Mouse (Mus musculus) megakaryocyte, adult 5-6 weeks (primary cell): ENCODE measurements around the gene Clip3. TPM values are rescaled to one million over a fixed set of nuclear protein-coding genes. Genes with fewer than 3 reads are reported as not detected.

Experiments used
- ATAC-seq: 2 replicates; pipeline ENCODE4 v1.8.0; 2016; ENCODE audit warnings: mild to moderate bottlenecking, inconsistent platforms; ENCODE audit not compliant: poor library complexity, severe bottlenecking
- total RNA-seq, 2 experiments: library from RNA; stranded (forward) in 1 of 2; stranded (reverse) in 1 of 2; fragments of 153-499, 151-499 nt in 1 of 2; fragments of 221-1000, 200-1000 nt in 1 of 2; gene quantifications; 2 replicates each; pipeline versions ENCODE4 v1.2.3 to v1.2.4; 2015 to 2017

Clip3 gene
- total RNA-seq, 2 experiments from 2014 or later = 0.04 TPM; not detected in 1

DNA sequence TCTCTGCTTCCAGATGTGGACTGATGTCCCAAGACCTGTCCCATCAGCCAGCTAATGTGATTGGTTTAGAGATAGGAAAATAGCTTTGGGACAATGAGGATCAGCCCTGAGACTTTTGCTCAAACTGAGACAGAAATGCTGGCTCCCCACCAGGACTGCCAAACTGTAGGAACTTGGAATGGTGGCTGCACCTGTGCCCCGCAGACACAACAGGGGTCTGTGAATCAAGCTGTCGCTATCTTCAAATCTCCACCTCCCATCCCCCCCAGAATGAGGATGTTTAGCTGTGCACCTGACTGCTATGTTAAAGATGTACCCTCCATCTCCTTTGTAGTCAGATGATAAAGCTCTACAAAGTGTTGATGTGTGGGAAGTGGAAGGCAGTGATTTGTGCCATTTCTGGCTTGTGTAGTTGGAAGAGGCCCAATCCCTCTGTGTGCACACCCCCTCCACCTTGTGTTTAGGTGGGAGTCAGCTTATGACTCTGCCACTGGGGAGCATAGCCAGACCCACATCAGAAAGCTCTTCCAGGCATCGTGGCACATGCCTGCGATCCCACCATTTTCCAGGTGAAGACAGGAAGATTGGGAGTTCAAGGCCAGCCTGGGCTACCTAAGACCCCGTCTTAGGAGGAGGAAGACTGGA lies 32.9 kb downstream of the Clip3 start:
- ATAC-seq = no peak

DNA sequence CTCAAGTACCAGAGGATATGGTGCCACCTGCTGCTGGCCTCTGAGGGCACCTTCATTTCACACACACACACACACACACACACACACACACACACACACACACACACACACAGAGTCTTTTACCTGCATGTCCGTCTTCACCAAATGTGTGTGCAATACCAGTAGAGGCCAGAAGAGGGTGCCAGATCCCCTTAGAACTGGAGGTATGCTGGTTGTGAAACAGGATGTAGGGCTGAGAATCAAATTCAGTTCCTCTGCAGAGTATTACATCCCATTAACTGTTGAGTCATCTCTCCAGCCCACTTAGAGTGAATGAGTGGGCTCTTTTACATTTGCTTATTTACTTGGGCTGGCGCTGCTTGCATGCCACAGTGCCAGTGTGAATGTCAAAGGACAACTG lies 33.8 kb downstream of the Clip3 start:
- ATAC-seq = peak; percentile 56

DNA sequence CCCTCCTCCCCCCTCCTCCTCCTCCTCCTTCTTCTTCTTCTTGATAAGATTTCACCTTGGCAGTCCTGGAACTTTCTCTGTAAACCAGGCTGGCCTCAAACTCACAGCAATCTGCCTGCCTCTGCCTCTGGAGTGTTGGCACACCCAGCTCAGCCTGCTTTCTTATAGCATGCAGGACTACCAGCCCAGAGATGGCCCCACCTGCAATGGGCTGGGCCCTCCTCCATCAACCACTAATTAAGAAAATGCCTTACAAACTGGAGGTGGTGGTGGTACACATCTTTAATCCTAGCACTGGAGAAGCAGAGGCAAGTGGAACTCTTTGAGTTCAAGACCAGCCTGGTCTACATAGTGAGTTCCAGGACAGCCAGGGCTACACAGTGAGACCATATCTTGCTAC lies 34.9 kb downstream of the Clip3 start:
- no peak for ATAC-seq

DNA sequence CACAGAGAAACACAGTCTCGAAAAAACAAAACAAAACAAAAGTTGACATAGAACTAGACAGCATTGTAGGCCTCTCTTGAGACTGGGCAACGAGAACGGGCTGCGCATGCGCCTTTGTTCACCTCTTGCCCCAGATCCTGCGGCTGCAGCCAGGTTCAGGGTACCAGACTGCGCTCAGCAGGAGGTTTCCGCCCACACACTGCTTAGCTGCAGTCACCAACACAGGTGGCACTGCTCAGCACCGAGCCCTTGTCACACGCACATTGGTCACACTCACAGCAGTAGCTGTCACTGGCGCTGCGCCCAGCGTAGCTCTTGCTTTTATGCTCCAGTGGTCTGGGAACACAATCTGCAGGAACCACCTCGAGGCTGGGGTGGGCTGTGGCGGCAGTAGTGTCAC lies 35.6 kb downstream of the Clip3 start:
- no peak for ATAC-seq

DNA sequence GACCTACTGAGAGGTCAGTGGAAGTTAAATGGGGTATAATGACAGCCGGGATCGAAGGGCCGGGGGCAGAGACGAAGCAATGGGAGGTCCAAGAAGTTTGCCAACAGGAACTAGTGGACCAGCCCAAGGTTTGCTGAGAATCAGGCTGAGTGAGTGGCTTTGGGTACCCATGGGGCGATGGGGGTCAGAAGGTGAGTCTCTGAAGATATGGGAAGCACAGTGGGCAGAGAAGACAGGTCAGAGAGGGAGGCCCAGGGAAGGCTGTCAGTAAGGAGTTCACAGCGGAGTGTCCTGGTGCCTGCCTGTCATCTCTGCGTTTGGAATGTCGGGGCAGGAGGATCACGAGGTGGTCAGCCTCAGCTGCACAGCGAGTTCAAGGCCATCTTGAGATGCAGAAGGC lies 36.9 kb downstream of the Clip3 start:
- ATAC-seq = no peak

DNA sequence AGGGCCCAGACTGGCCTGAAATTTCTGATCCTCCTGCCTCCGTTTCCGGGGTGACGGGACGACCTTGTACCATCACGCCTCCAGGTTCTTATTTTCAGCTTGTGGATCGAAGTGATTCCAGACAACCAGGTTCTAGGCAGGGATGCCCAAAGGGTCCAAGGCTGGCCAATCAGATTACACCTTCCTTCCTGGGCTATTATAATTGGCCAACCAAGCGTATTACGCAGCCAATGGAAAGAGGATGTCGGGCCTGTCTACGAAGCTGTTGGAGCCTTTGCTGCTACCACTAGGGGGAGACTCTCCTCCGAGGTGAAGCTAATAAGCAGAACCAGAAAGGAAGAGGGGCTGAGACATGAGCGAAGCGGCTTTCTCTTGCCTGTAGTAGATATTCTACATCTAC lies 40.4 kb downstream of the Clip3 start:
- peak; percentile 94 for ATAC-seq

DNA sequence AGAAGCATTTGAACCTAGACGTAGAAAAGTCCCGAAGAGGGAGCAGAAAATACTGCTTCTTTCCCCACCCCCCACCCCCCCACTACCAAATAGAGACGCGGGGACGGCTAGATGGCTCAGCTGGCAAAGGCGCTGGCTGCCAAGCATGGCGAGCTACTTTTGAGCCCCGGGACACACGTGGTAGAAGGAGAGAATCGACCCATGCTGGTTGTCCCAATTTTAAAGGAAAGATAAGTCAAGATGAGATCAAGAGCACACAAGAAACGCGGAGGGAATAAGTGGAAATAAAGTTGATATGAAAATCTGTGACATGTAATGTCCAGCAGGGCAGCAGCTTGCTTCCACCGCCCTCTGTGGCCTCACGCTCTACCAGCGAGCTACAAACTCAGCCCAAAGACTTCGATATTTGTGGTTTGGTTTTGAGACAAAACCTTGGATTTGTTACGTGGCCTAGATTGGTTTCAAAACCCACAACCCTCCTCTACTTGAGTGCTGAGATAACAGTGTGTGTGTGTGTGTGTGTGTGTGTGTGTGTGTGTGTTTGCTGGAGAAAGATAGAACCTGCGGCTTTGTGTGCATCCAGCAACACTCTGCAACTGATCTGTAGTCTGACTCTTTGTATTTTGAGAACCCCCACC lies 41.2 kb downstream of the Clip3 start:
- ATAC-seq = no peak

DNA sequence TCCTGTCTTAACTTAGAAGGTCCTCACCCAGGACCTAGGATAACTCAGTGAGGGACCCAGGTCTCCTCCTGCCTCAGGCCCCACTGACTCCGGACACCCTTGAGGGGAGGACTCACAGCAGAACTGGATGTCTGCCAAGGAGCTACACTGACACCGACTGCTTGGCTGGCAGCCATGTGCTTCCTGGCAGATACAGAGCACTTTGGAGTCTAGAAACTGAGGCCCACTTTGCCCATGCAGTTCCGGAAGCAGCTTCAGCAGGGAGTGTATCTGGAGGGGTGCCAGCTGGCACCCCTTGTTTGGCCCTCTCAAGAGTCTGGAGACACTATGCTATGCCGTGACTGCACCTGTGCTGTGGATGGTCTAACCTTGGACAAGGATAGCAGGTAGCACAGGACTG lies 41.9 kb downstream of the Clip3 start:
- ATAC-seq = no peak

DNA sequence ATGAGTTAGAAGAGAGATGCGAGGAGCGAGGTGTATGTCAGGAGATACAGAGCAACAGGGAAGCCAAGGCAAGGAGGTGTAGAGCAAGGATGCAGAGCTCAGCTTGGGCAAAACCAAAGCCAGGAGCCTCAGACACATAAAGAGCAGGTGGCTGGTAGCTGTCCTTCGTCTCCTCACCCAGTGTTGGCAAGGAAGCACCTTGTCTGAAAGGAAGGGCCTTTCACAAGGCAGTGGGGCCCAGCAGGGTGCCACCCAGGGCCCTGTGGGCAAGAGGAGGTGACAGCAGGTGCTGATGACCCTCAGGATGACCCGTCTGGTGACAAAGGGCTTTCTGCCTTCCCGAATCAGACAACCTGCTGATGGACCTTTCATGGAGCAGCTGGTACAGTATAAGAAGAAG lies 43.0 kb downstream of the Clip3 start:
- no peak for ATAC-seq

DNA sequence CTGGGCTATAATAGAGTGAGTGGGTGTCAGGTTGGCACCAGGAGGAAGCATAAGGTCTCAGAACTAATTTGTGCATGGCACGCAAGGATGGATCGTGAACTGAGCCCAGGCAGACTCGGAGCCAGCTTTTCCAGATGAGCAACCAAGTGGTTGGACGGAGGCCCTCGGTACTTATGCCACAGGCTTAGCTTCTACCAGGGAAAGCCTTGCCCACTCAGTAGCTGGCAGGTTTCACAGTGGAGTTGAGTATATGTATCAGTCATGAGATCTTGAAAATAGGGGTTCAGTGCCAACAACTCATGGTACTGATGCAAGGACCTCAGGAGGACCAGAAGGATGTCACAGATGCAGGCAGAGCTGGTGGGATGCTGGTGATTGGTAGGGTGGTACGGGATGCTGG lies 44.2 kb downstream of the Clip3 start:
- ATAC-seq = no peak

DNA sequence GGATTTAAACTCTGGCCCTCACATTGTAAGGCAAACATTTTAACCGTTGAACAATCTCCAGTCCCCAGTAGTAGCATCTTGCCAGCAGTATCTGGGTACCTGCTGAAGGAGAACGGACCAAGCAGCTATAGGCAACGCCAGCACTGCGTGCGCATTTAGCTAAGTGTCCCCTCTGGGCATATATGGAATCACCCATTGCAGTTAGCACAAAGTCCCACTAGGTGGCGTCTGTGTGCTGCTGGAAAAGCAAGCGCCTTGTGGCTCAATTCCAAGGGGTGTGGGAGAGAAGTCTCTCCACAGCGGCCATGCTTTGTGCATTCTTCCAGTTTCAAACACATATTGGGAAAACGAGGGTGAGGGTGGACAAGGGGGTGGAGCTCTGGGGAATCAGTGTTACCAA lies 44.9 kb downstream of the Clip3 start:
- ATAC-seq = peak; percentile 81

DNA sequence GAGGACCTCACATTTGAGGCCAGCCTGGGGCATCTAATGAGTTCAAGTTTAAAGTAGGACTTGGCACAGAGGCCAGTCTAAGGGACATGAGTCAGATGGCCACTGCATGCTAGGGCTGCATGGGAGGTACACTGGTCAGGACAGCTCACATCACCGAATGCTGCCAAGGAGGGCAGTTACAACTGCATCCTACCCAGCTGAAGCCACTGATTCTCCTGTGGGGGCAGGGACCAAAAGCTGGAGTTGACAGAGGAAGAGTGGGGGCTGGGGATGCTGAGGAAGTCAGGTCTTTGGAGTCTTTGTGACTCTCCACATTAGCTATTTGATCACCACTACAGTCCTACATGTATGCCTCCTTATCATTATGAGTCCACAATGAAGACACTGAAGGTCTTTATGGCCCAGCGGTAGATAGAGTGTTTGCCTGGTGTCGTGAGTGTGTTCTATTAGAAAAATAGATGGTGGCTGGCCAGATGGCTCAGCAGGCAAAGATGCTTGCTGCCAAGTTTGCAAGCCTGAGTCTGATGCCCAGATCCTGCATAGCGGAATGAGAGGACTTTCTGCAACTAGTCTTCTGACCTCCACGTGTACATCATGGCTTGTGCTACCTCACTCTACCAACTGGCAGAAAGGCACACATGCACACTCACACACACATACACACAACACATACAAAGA lies 48.0 kb downstream of the Clip3 start:
- ATAC-seq = no peak

DNA sequence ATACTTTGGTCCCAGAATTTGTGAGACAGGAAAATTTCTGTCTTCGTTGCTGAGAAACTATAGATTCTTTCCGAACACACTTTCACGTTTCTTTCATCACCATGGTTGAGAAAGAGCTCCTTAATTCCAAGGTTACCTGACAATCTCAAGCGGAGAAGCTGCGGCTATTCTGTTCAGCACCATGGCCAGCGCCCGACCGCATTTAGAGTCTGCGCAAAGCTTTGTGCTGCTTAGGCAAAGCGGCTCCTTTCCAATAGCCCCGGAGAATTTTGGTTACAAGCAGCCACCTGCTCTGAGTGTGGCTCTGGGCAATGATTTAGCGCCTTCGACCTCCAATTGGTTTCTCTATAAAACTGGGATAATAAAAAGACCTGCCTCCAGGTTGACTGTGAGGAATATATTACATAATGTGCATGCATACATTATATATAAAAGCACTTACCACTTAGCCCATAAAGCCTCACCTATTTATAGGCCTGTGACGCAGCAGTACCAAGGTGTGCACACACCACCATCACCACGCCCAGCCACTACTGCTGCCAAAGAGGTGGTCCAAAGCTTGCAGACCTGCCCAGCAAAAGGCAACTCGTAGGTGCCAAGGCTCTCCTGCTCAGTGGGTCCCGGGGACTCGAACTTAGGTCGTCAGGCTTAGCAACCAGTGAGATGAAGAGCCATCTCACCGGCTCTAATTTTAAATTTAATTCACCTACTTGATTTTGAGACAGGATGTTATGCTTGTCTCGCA lies 55.3 kb downstream of the Clip3 start:
- ATAC-seq = no peak

DNA sequence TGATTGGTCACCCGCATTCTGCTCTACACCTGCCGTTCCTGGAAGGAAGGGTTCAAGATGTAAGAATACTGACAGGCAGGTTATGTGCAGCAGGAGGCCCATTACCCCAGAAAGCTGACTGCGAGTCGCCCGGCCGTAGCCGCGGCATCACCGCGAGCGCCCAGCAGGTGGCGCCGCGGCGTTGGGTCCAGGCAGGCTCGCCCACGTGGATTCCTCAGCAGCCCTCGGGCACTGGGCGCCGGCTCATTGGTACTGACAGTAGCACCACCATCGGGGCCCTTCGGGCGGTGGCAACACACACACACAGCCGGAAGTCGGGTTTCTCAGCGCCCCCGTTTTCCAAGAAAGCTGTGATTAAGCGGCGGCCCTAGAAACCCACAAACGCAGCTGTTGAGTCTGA lies 56.3 kb downstream of the Clip3 start:
- ATAC-seq = peak; percentile 92

DNA sequence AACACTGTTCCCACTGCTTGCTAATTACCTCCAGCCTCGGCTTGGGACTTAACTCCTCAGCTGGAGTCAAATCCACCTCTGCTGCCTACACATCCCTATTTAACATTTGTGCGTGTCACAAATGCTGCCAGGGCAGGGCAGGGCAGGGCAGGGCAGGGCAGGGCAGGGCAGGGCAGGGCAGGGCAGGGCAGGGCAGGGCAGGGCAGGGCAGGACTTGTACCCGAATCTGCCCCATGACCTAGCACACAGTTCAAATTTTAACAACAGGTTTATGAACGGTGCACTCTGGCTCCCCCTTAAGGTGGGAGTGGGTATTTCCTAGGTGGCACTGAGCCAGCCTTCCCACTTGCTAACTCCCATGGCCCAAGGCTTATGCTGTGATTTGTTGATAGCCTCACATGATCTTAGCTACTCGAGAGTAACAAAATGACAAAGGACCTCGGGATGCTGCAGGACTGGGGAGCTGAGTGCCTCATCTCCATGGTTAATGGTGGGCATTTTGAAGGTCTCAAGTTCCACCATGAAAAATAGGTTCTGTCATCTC lies 61.8 kb downstream of the Clip3 start:
- peak; percentile 67 for ATAC-seq

DNA sequence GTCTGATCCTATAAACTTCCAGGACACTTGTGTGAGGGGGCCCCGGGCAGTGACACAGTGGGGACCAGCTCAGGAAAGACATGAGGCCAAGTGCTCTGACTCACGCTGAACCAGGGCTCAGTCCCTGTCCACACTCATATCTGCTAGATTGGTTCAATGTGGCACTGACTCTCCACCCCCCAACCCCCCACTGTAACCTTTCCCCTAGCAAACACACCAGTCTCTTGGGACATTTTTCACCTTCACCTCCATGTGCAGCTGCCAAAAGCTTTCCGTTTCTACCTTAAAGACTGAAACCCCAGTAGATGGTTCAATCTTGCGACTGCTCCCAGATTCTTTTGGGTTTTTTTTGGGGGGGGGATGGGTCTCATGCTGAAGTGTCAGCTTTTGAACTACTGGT lies 62.5 kb downstream of the Clip3 start:
- no peak for ATAC-seq

Other genes with a start within 250 kb of the Clip3 start
- gene Zfp14, start 240.3 kb upstream of the Clip3 start, total RNA-seq (2015) = 1.4 and 2.1 TPM in 2 replicates
- 0.89 and 0.95 TPM in 2 replicates for gene Zfp14, start 240.3 kb upstream of the Clip3 start, total RNA-seq (2017)
- 0.83 and 0.91 TPM in 2 replicates for gene Zfp82, start 218.8 kb upstream of the Clip3 start, total RNA-seq (2015)
- gene Zfp82, start 218.8 kb upstream of the Clip3 start, total RNA-seq (2017) = 3.0 and 3.2 TPM in 2 replicates
- gene Gm26920, start 201.3 kb upstream of the Clip3 start, total RNA-seq (2015) = 1.4 TPM in 1 of 2 replicates, not detected in the other
- not detected in 2 replicates for gene Gm26920, start 201.3 kb upstream of the Clip3 start, total RNA-seq (2017)
- gene Zfp566, start 201.2 kb upstream of the Clip3 start, total RNA-seq (2015) = 2.7 and 3.5 TPM in 2 replicates
- 0.85 and 1.9 TPM in 2 replicates for gene Zfp566, start 201.2 kb upstream of the Clip3 start, total RNA-seq (2017)
- gene Zfp260, start 197.0 kb upstream of the Clip3 start, total RNA-seq (2015) = 26.0 and 29.6 TPM in 2 replicates
- 22.8 and 26.4 TPM in 2 replicates for gene Zfp260, start 197.0 kb upstream of the Clip3 start, total RNA-seq (2017)
- 6.7 and 7.8 TPM in 2 replicates for gene Zfp382, start 169.8 kb upstream of the Clip3 start, total RNA-seq (2015)
- gene Zfp382, start 169.8 kb upstream of the Clip3 start, total RNA-seq (2017) = 14.9 and 15.2 TPM in 2 replicates
- 16.6 and 25.2 TPM in 2 replicates for gene Zfp146, start 122.0 kb upstream of the Clip3 start, total RNA-seq (2015)
- 32.8 and 35.2 TPM in 2 replicates for gene Zfp146, start 122.0 kb upstream of the Clip3 start, total RNA-seq (2017)
- 0.91 and 1.6 TPM in 2 replicates for gene Cox7a1, start 107.6 kb upstream of the Clip3 start, total RNA-seq (2015)
- gene Cox7a1, start 107.6 kb upstream of the Clip3 start, total RNA-seq (2017) = 0.94 and 2.4 TPM in 2 replicates
- 485 and 524 TPM in 2 replicates for gene Capns1, start 92.9 kb upstream of the Clip3 start, total RNA-seq (2015)
- gene Capns1, start 92.9 kb upstream of the Clip3 start, total RNA-seq (2017) = 307 and 314 TPM in 2 replicates
- 46.4 and 51.0 TPM in 2 replicates for gene Polr2i, start 59.8 kb upstream of the Clip3 start, total RNA-seq (2015)
- gene Polr2i, start 59.8 kb upstream of the Clip3 start, total RNA-seq (2017) = 31.5 and 39.1 TPM in 2 replicates
- 84.2 and 92.7 TPM in 2 replicates for gene Tbcb, start 59.5 kb upstream of the Clip3 start, total RNA-seq (2015)
- gene Tbcb, start 59.5 kb upstream of the Clip3 start, total RNA-seq (2017) = 30.2 and 48.2 TPM in 2 replicates
- gene Ovol3, start 56.0 kb upstream of the Clip3 start, total RNA-seq (2015) = 0.55 TPM in 1 of 2 replicates, not detected in the other
- not detected in 2 replicates for gene Ovol3, start 56.0 kb upstream of the Clip3 start, total RNA-seq (2017)
- gene Thap8, start 11.6 kb upstream of the Clip3 start, total RNA-seq (2015) = 0.36 and 0.51 TPM in 2 replicates
- 0.84 and 1.1 TPM in 2 replicates for gene Thap8, start 11.6 kb upstream of the Clip3 start, total RNA-seq (2017)
- gene Wdr62, start 11.3 kb upstream of the Clip3 start, total RNA-seq (2015) = 13.3 and 19.5 TPM in 2 replicates
- 6.8 and 10.5 TPM in 2 replicates for gene Wdr62, start 11.3 kb upstream of the Clip3 start, total RNA-seq (2017)
- gene Alkbh6, start 17.0 kb downstream of the Clip3 start, total RNA-seq (2015) = 18.2 and 24.2 TPM in 2 replicates
- gene Alkbh6, start 17.0 kb downstream of the Clip3 start, total RNA-seq (2017) = 19.0 and 22.3 TPM in 2 replicates
- gene Syne4, start 23.1 kb downstream of the Clip3 start, total RNA-seq (2015) = 0.58 and 1.9 TPM in 2 replicates
- 0.49 and 1.1 TPM in 2 replicates for gene Syne4, start 23.1 kb downstream of the Clip3 start, total RNA-seq (2017)
- 0.11 TPM in 1 of 2 replicates, not detected in the other for gene E130208F15Rik, start 30.0 kb downstream of the Clip3 start, total RNA-seq (2015)
- 0.57 and 0.88 TPM in 2 replicates for gene E130208F15Rik, start 30.0 kb downstream of the Clip3 start, total RNA-seq (2017)
- gene Sdhaf1, start 32.2 kb downstream of the Clip3 start, total RNA-seq (2015) = 3.7 and 5.1 TPM in 2 replicates
- gene Sdhaf1, start 32.2 kb downstream of the Clip3 start, total RNA-seq (2017) = 5.8 and 5.9 TPM in 2 replicates
- gene Lrfn3, start 71.0 kb downstream of the Clip3 start, total RNA-seq (2015) = 0.11 TPM in 1 of 2 replicates, not detected in the other
- gene Lrfn3, start 71.0 kb downstream of the Clip3 start, total RNA-seq (2017) = not detected in 2 replicates
- gene Tyrobp, start 122.0 kb downstream of the Clip3 start, total RNA-seq (2015) = 2,723 and 2,838 TPM in 2 replicates
- gene Tyrobp, start 122.0 kb downstream of the Clip3 start, total RNA-seq (2017) = 1,463 and 1,715 TPM in 2 replicates
- gene Hcst, start 128.1 kb downstream of the Clip3 start, total RNA-seq (2015) = 45.8 and 47.6 TPM in 2 replicates
- gene Hcst, start 128.1 kb downstream of the Clip3 start, total RNA-seq (2017) = 13.3 and 18.5 TPM in 2 replicates
- 23.0 and 28.6 TPM in 2 replicates for gene Nfkbid, start 130.0 kb downstream of the Clip3 start, total RNA-seq (2015)
- gene Nfkbid, start 130.0 kb downstream of the Clip3 start, total RNA-seq (2017) = 13.3 and 17.2 TPM in 2 replicates
- 0.07 and 0.25 TPM in 2 replicates for gene Aplp1, start 153.8 kb downstream of the Clip3 start, total RNA-seq (2015)
- 0.08 TPM in 1 of 2 replicates, not detected in the other for gene Aplp1, start 153.8 kb downstream of the Clip3 start, total RNA-seq (2017)
- gene Kirrel2, start 166.0 kb downstream of the Clip3 start, total RNA-seq (2015) = not detected in 2 replicates
- 0.07 TPM in 1 of 2 replicates, not detected in the other for gene Kirrel2, start 166.0 kb downstream of the Clip3 start, total RNA-seq (2017)
- gene Nphs1, start 166.6 kb downstream of the Clip3 start, total RNA-seq (2015) = not detected in 2 replicates
- gene Nphs1, start 166.6 kb downstream of the Clip3 start, total RNA-seq (2017) = 0.29 TPM in 1 of 2 replicates, not detected in the other
- not detected in 2 replicates for gene Prodh2, start 201.9 kb downstream of the Clip3 start, total RNA-seq (2015)
- not detected in 2 replicates for gene Prodh2, start 201.9 kb downstream of the Clip3 start, total RNA-seq (2017)
- 7.0 and 10.6 TPM in 2 replicates for gene Arhgap33, start 243.3 kb downstream of the Clip3 start, total RNA-seq (2015)
- 3.1 and 4.9 TPM in 2 replicates for gene Arhgap33, start 243.3 kb downstream of the Clip3 start, total RNA-seq (2017)